Mouse (Mus musculus) MEL (cell line): ENCODE data around the gene Hipk4. TPM values are rescaled to one million over a fixed set of nuclear protein-coding genes. Genes with fewer than 3 reads are reported as not detected.

Source experiments
- DNase-seq: peaks from one replicate; pipeline ENCODE4 v3.0.0; 2011; ENCODE audit warnings: low read depth, low spot score
- H3K27ac ChIP-seq: 2 replicates; pipeline ENCODE4 v1.5.1; 2012; ENCODE audit warnings: low read depth, mild to moderate bottlenecking, control low read depth, low read length, moderate library complexity; ENCODE audit not compliant: control insufficient read depth
- H3K27me3 ChIP-seq, 2 experiments: fragments of 150-350 bp in 1 of 2; sonication (generic) in 1 of 2; 2 replicates each; pipeline ENCODE4 v1.6.1; 2012; ENCODE audit warnings: low read length in 2 of 2, mild to moderate bottlenecking in 2 of 2, improper control_type of control experiment in 1 of 2, moderate library complexity in 1 of 2; ENCODE audit not compliant: insufficient read depth in 2 of 2, control insufficient read depth in 1 of 2
- H3K36me3 ChIP-seq, 2 experiments: 2 replicates each; pipeline ENCODE4 v1.6.1; 2012 to 2014; ENCODE audit warnings: low read length in 2 of 2, improper control_type of control experiment in 1 of 2, inconsistent platforms in 1 of 2, mild to moderate bottlenecking in 1 of 2; ENCODE audit not compliant: insufficient read depth in 2 of 2, control insufficient read depth in 1 of 2
- H3K4me1 ChIP-seq, 2 experiments: fragments of 150-350 bp in 1 of 2; sonication (generic) in 1 of 2; 2 replicates each; pipeline ENCODE4 v1.6.1; 2012; ENCODE audit warnings: low read length in 2 of 2, improper control_type of control experiment in 1 of 2, mild to moderate bottlenecking in 1 of 2; ENCODE audit not compliant: insufficient read depth in 2 of 2, control insufficient read depth in 1 of 2
- H3K4me3 ChIP-seq, 2 experiments: fragments of 150-350 bp in 1 of 2; sonication (generic) in 1 of 2; 2 replicates each; pipeline ENCODE4 v1.5.1; 2012; ENCODE audit warnings: low read depth in 2 of 2, low read length in 2 of 2, mild to moderate bottlenecking in 2 of 2, moderate library complexity in 2 of 2, control low read depth in 1 of 2, improper control_type of control experiment in 1 of 2; ENCODE audit not compliant: control insufficient read depth in 1 of 2, insufficient read depth in 1 of 2
- H3K79me2 ChIP-seq: 2 replicates; pipeline ENCODE4 v1.6.1; 2012; ENCODE audit warnings: mild to moderate bottlenecking, low read length, moderate library complexity; ENCODE audit not compliant: control insufficient read depth, poor library complexity, insufficient read depth
- H3K9ac ChIP-seq: 2 replicates; pipeline ENCODE4 v1.6.1; 2012; ENCODE audit warnings: low read depth, mild to moderate bottlenecking, control low read depth, low read length, moderate library complexity; ENCODE audit not compliant: control insufficient read depth, poor library complexity, severe bottlenecking
- H3K9me3 ChIP-seq: fragments of 150-350 bp; sonication (generic); replicated peaks from 2 replicates; pipeline ENCODE4 v1.6.1; 2012; ENCODE audit warnings: mild to moderate bottlenecking, low read length, improper control_type of control experiment, moderate library complexity; ENCODE audit not compliant: insufficient read depth
- CHD1 ChIP-seq: IDR thresholded peaks from 2 replicates; pipeline ENCODE4 v1.6.1; 2012; ENCODE audit warnings: low read depth, mild to moderate bottlenecking, inconsistent platforms, low read length, improper control_type of control experiment
- CTCF ChIP-seq, 3 experiments: IDR thresholded peaks in 2 of 3; conservative IDR thresholded peaks in 1 of 3; 2 replicates each; pipeline ENCODE4 v1.5.1; 2011 to 2012; ENCODE audit warnings: low read length in 3 of 3, low read depth in 2 of 3, mild to moderate bottlenecking in 2 of 3, improper control_type of control experiment in 1 of 3, inconsistent platforms in 1 of 3, mixed read lengths in 1 of 3, moderate library complexity in 1 of 3; ENCODE audit not compliant: control insufficient read depth in 1 of 3, insufficient read depth in 1 of 3, poor library complexity in 1 of 3, severe bottlenecking in 1 of 3
- E2F4 ChIP-seq: IDR thresholded peaks from 2 replicates; pipeline ENCODE4 v1.6.1; 2011; ENCODE audit warnings: low read depth, low read length, improper control_type of control experiment, borderline replicate concordance
- ELF1 ChIP-seq: IDR thresholded peaks from 2 replicates; pipeline ENCODE4 v1.6.1; 2014; ENCODE audit warnings: low read depth, mild to moderate bottlenecking, inconsistent platforms, low read length, improper control_type of control experiment, moderate library complexity
- ETS1 ChIP-seq: IDR thresholded peaks from 2 replicates; pipeline ENCODE4 v1.6.1; 2012; ENCODE audit warnings: low read depth, mild to moderate bottlenecking, inconsistent platforms, low read length, improper control_type of control experiment, moderate library complexity
- GABPA ChIP-seq: IDR thresholded peaks from 2 replicates; pipeline ENCODE4 v1.6.1; 2012; ENCODE audit warnings: low read depth, mild to moderate bottlenecking, inconsistent platforms, low read length, improper control_type of control experiment, moderate library complexity
- GATA1 ChIP-seq: IDR thresholded peaks from 2 replicates; pipeline ENCODE4 v1.6.1; 2011; ENCODE audit warnings: low read depth, low read length, improper control_type of control experiment
- HCFC1 ChIP-seq: IDR thresholded peaks from 2 replicates; pipeline ENCODE4 v1.6.1; 2012; ENCODE audit warnings: low read depth, mild to moderate bottlenecking, inconsistent platforms, low read length, improper control_type of control experiment, moderate library complexity
- JUND ChIP-seq: IDR thresholded peaks from 2 replicates; pipeline ENCODE4 v1.6.1; 2011; ENCODE audit warnings: low read depth, mild to moderate bottlenecking, improper control_type of control experiment, low read length
- MAX ChIP-seq: IDR thresholded peaks from 2 replicates; pipeline ENCODE4 v1.6.1; 2011; ENCODE audit warnings: low read length, improper control_type of control experiment
- MAZ ChIP-seq: IDR thresholded peaks from 2 replicates; pipeline ENCODE4 v1.6.1; 2012; ENCODE audit warnings: low read depth, mild to moderate bottlenecking, inconsistent platforms, low read length, improper control_type of control experiment
- MEF2A ChIP-seq: IDR thresholded peaks from 2 replicates; pipeline ENCODE4 v1.6.1; 2014; ENCODE audit warnings: low read depth, mild to moderate bottlenecking, inconsistent platforms, low read length, improper control_type of control experiment; ENCODE audit not compliant: poor library complexity, insufficient replicate concordance, severe bottlenecking; ENCODE audit errors: extremely low read depth
- MXI1 ChIP-seq: IDR thresholded peaks from 2 replicates; pipeline ENCODE4 v1.6.1; 2011; ENCODE audit warnings: mild to moderate bottlenecking, low read depth, low read length, improper control_type of control experiment
- MYC ChIP-seq: IDR thresholded peaks from 2 replicates; pipeline ENCODE4 v1.6.1; 2011; ENCODE audit warnings: low read depth, mild to moderate bottlenecking, low read length, improper control_type of control experiment, moderate library complexity
- NRF1 ChIP-seq: IDR thresholded peaks from 2 replicates; pipeline ENCODE4 v1.6.1; 2014; ENCODE audit warnings: low read depth, mild to moderate bottlenecking, inconsistent platforms, low read length, improper control_type of control experiment, moderate library complexity; ENCODE audit not compliant: poor library complexity, insufficient read depth, severe bottlenecking
- POLR2A ChIP-seq, 2 experiments: IDR thresholded peaks; 2 replicates each; pipeline ENCODE4 v1.6.1; 2011 to 2012; ENCODE audit warnings: low read length in 2 of 2, mild to moderate bottlenecking in 2 of 2, control low read depth in 1 of 2, improper control_type of control experiment in 1 of 2, low read depth in 1 of 2, moderate library complexity in 1 of 2; ENCODE audit not compliant: control insufficient read depth in 1 of 2, insufficient read depth in 1 of 2, poor library complexity in 1 of 2
- POLR2AphosphoS2 ChIP-seq: IDR thresholded peaks from 2 replicates; pipeline ENCODE4 v1.6.1; 2011; ENCODE audit warnings: low read length, improper control_type of control experiment
- POLR2AphosphoS5 ChIP-seq: IDR thresholded peaks from 2 replicates; pipeline ENCODE4 v1.6.1; 2012; ENCODE audit warnings: low read depth, borderline replicate concordance, mild to moderate bottlenecking, inconsistent platforms, low read length, moderate library complexity, mixed read lengths
- RAD21 ChIP-seq: IDR thresholded peaks from 2 replicates; pipeline ENCODE4 v1.6.1; 2011; ENCODE audit warnings: mild to moderate bottlenecking, low read depth, low read length, improper control_type of control experiment
- RCOR1 ChIP-seq: IDR thresholded peaks from 2 replicates; pipeline ENCODE4 v1.6.1; 2012; ENCODE audit warnings: low read depth, mild to moderate bottlenecking, inconsistent platforms, low read length, improper control_type of control experiment
- SMC3 ChIP-seq: IDR thresholded peaks from 2 replicates; pipeline ENCODE4 v1.6.1; 2011; ENCODE audit warnings: low read depth, low read length, improper control_type of control experiment
- TAL1 ChIP-seq: IDR thresholded peaks from 2 replicates; pipeline ENCODE4 v1.6.1; 2012; ENCODE audit warnings: mild to moderate bottlenecking, inconsistent platforms, low read length, moderate library complexity, mixed read lengths
- TBP ChIP-seq: IDR thresholded peaks from 2 replicates; pipeline ENCODE4 v1.8.0; 2011; ENCODE audit warnings: low read depth, low read length, improper control_type of control experiment
- UBTF ChIP-seq: IDR thresholded peaks from 2 replicates; pipeline ENCODE4 v1.6.1; 2012; ENCODE audit warnings: low read depth, mild to moderate bottlenecking, inconsistent platforms, low read length, improper control_type of control experiment, moderate library complexity, borderline replicate concordance; ENCODE audit not compliant: insufficient read depth
- USF1 ChIP-seq: IDR thresholded peaks from 2 replicates; pipeline ENCODE4 v1.6.1; 2014; ENCODE audit warnings: low read depth, mild to moderate bottlenecking, inconsistent platforms, low read length, improper control_type of control experiment, moderate library complexity
- ZMIZ1 ChIP-seq: IDR thresholded peaks from 2 replicates; pipeline ENCODE4 v1.6.1; 2012; ENCODE audit warnings: low read depth, mild to moderate bottlenecking, inconsistent platforms, low read length, improper control_type of control experiment, moderate library complexity
- ZNF384 ChIP-seq: IDR thresholded peaks from 2 replicates; pipeline ENCODE4 v1.6.1; 2012; ENCODE audit warnings: low read depth, mild to moderate bottlenecking, inconsistent platforms, low read length, improper control_type of control experiment
- polyA plus RNA-seq, 2 experiments: library from polyadenylated mRNA; stranded (reverse) in 1 of 2; unstranded in 1 of 2; fragments of >175 nt in 1 of 2; fragments of >200 nt in 1 of 2; gene quantifications; 2 replicates each; pipeline versions ENCODE4 v1.2.1 to v1.2.4; 2012; ENCODE audit warnings: low replicate concordance in 2 of 2, low read depth in 1 of 2; ENCODE audit not compliant: insufficient read length in 2 of 2, insufficient read depth in 1 of 2, missing spikeins in 1 of 2
- total RNA-seq: library from RNA; depleted of rRNA; stranded (reverse); fragments of 300-350 nt; gene quantifications from 2 replicates; pipeline ENCODE4 v1.2.3, GENCODE M21; 2012

The Hipk4 gene
- total and polyA plus RNA-seq, 3 experiments, result 0.26 TPM; not detected in 2

- peaks cover 12 to 26% of the 10 kb centered on the region in 2 experiments for H3K4me1 ChIP-seq
- no peaks in the 10 kb centered on the region for H3K27me3 ChIP-seq
- H3K79me2 ChIP-seq, result peaks cover 11% of the 10 kb centered on the region
- no peaks in the 10 kb centered on the region for H3K9me3 ChIP-seq
- DNase-seq, result no peak
- peak overlapping the region; percentile 73 for H3K27ac ChIP-seq
- TF ChIP-seq ELF1 (no peak), SMC3 (no peak), TAL1 (no peak), NRF1 (0 out of 2 replicates have a peak, but pooled peaks have one; percentile 5), POLR2AphosphoS5 (no peak), CTCF (IDR thresholded peaks at IDR 0.05 in 2 of 3, conservative IDR thresholded peaks at IDR 0.05 in 1 of 3; ENCODE audit: control insufficient read depth in 1 of 3, insufficient read depth in 1 of 3, low read depth in 2 of 3, low read length in 3 of 3, poor library complexity in 1 of 3, severe bottlenecking in 1 of 3) (no peak), USF1 (no peak), TBP (no peak)
- TF ChIP-seq, all 39 proteins: peak for 1
- H3K4me3 ChIP-seq, result peak overlapping the region; percentile 57 to 63
- peaks cover 0 to 25% of the 10 kb centered on the region in 2 experiments; a peak in 2 of 4 replicates for H3K36me3 ChIP-seq
- peak overlapping the region; percentile 80 for H3K9ac ChIP-seq
Observed at GRCm38 (mm10) chr7:27490227-27490542, 32.9 kb upstream of the Hipk4 start.

GRCm38 (mm10) chr7:27490543-27491329, 32.3 kb upstream of the Hipk4 start:
- DNase-seq, result peak; percentile 93
- Histone ChIP-seq H3K27me3 (no peaks in the 10 kb centered on the region), H3K9ac (peak overlapping the region; percentile 88), H3K27ac (peak overlapping the region; percentile 89), H3K4me1 (peaks cover 10 to 22% of the 10 kb centered on the region in 2 experiments), H3K9me3 (no peaks in the 10 kb centered on the region), H3K4me3 (peak overlapping the region; percentile 64 to 66), H3K36me3 (peaks cover 0 to 20% of the 10 kb centered on the region in 2 experiments; a peak in 2 of 4 replicates), H3K79me2 (peaks cover 11% of the 10 kb centered on the region)
- TF ChIP-seq ETS1 (peak; percentile 28; the same call in 1 of the 2 replicates), E2F4 (no peak), JUND (no peak), ELF1 (peak; percentile 54; the same call in 1 of the 2 replicates), GABPA (no peak), MYC (no peak), RAD21 (peak; percentile 26), UBTF (no peak), TBP (peak; percentile 56; the same call in 1 of the 2 replicates), MAX (no peak), CTCF (IDR thresholded peaks at IDR 0.05 in 2 of 3, conservative IDR thresholded peaks at IDR 0.05 in 1 of 3; ENCODE audit: control insufficient read depth in 1 of 3, insufficient read depth in 1 of 3, low read depth in 2 of 3, low read length in 3 of 3, poor library complexity in 1 of 3, severe bottlenecking in 1 of 3) (peak; percentile 62 to 77 (median 68)), POLR2A (IDR thresholded peaks at IDR 0.05; ENCODE audit: control insufficient read depth in 1 of 2, insufficient read depth in 1 of 2, low read depth in 1 of 2, low read length in 2 of 2, poor library complexity in 1 of 2) (peak; percentile 8 to 68; a peak in 1 of 4 replicates), HCFC1 (peak; percentile 42; the same call in 1 of the 2 replicates), NRF1 (0 out of 2 replicates have a peak, but pooled peaks have one; percentile 12), MAZ (peak; percentile 85; the same call in 1 of the 2 replicates), MXI1 (peak; percentile 31; the same call in 1 of the 2 replicates), POLR2AphosphoS2 (no peak; the same call in 1 of the 2 replicates), RCOR1 (no peak), SMC3 (peak; percentile 61), ZMIZ1 (peak; percentile 81), CHD1 (peak; percentile 62; the same call in 1 of the 2 replicates), GATA1 (no peak), POLR2AphosphoS5 (no peak), MEF2A (no peak), ZNF384 (peak; percentile 80), USF1 (0 out of 2 replicates have a peak, but pooled peaks have one; percentile 33)
